Mouse (Mus musculus) embryonic facial prominence, embryonic 11.5 days (tissue): ENCODE results near the gene Ppp3ca. TPM values are rescaled to one million over a fixed set of nuclear protein-coding genes. Genes with fewer than 3 reads are reported as not detected.
A peak's percentile ranks its signal among the peaks of the same experiment; 100 is the strongest.

Experiments
- ATAC-seq: fragments of 200-750 bp; cut with Nextera tagmentation; replicated peaks from 2 replicates; pipeline ENCODE4 v1.8.0; 2017; ENCODE audit warnings: low read depth; ENCODE audit not compliant: insufficient number of reproducible peaks, low FRiP score, low TSS enrichment
- DNase-seq: peaks from one replicate; pipeline ENCODE4 v3.0.0-alpha.2; 2015; ENCODE audit warnings: low spot score
- H3K27ac ChIP-seq: fragments of 300-500 bp; sonication (generic); replicated peaks from 2 replicates; pipeline ENCODE4 v1.5.1; 2014; ENCODE audit warnings: mild to moderate bottlenecking, low read depth, low read length, control low read depth
- H3K27me3 ChIP-seq: fragments of 300-500 bp; sonication (generic); 2 replicates; pipeline ENCODE4 v1.6.1; 2014; ENCODE audit warnings: mild to moderate bottlenecking, low read length, moderate library complexity, mixed read lengths; ENCODE audit not compliant: control insufficient read depth, insufficient read depth
- H3K36me3 ChIP-seq: fragments of 300-500 bp; sonication (generic); replicated peaks from 2 replicates; pipeline ENCODE4 v1.6.1; 2014; ENCODE audit warnings: low read depth, mild to moderate bottlenecking, low read length, moderate library complexity, mixed read lengths; ENCODE audit not compliant: control insufficient read depth, insufficient read depth
- H3K4me1 ChIP-seq: fragments of 300-500 bp; sonication (generic); 2 replicates; pipeline ENCODE4 v1.6.1; 2014; ENCODE audit warnings: low read length, mixed read lengths; ENCODE audit not compliant: control insufficient read depth, insufficient read depth
- H3K4me2 ChIP-seq: fragments of 300-500 bp; sonication (generic); 2 replicates; pipeline ENCODE4 v1.6.1; 2014; ENCODE audit warnings: low read depth, mild to moderate bottlenecking, control low read depth, low read length, moderate library complexity
- H3K4me3 ChIP-seq: fragments of 300-500 bp; sonication (generic); 2 replicates; pipeline ENCODE4 v1.5.1; 2014; ENCODE audit warnings: low read depth, low read length, control low read depth
- H3K9ac ChIP-seq: fragments of 300-500 bp; sonication (generic); replicated peaks from 2 replicates; pipeline ENCODE4 v1.6.1; 2014; ENCODE audit warnings: mild to moderate bottlenecking, control low read depth, low read length
- H3K9me3 ChIP-seq: fragments of 300-500 bp; sonication (generic); replicated peaks from 2 replicates; pipeline ENCODE4 v1.6.1; 2016; ENCODE audit warnings: mild to moderate bottlenecking, low read length, inconsistent platforms, mixed read lengths; ENCODE audit not compliant: control insufficient read depth
- WGBS: fragments of 180-500 bp; shearing (Covaris S2); extraction: QIAGEN DNeasy Blood & Tissue Kit; methylation state at CpG from one replicate; pipeline ENCODE4 v1.1.7; 2014; 5-methylcytosine and 5-hydroxymethylcytosine counted together
- polyA plus RNA-seq: library from polyadenylated mRNA; unstranded; fragments of >200 nt; fragmentation: Nextera tagmentation; extraction: Ambion mirVana; gene quantifications from 2 replicates; pipeline ENCODE4 v1.2.1, GENCODE M21; 2014

The Ppp3ca gene
- polyA plus RNA-seq, 1 experiment from 2014 or later = 57.4 TPM

DNA sequence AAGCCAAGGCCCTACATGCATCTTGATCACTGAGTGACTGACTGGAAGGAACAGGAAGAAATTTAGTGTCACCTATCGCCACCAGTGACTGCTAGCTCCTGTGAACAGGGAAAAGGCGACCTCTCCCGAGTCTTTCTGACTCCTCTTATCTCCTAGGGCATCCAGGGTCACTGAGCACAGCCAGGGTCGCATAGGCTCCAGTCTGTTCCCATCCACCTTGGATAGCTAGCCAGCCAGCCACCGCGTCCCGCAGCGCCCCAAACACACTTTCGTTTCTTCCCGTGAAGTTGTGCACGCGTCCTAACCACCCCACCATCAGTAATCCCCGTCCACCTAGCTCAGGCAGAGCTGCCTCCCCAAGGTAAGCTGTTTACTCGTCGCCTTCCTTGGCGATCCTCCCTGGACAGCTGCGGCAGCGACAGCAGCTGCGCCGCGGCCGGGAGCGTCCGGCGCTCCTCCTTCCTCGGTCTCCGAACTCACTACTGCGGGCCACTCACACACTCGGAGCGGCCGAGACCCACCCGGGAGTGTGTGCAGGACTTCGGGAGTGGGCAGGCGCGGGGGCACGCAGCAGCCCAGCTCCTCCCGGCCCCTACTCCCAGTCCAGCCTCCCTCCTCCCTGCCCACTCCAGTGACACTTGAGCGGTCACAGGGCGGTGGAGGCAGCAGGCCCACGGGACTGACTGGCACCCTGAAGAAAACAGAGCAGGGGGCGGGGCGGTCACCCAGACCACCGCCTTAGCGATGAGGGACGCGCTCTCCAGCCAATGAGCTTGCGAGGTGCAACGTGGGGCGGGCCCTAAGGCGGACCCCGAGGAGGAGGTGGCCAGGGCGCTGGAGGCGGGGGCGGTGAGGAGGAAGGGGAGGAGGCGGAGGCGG lies 454 bp upstream of the Ppp3ca start:
- peak overlapping the region; percentile 58; the same call in 1 of the 2 replicates for H3K27ac ChIP-seq
- no peaks in the 10 kb centered on the region for H3K36me3 ChIP-seq
- H3K27me3 ChIP-seq = no peaks in the 10 kb centered on the region
- no peaks in the 10 kb centered on the region for H3K9me3 ChIP-seq
- H3K4me1 ChIP-seq = no peaks in the 10 kb centered on the region
- under 1% methylated on average over 50 of the region's 56 CpGs for WGBS
- peak overlapping the region; percentile 90 for H3K4me3 ChIP-seq
- peak overlapping the region; percentile 82 for H3K9ac ChIP-seq
- ATAC-seq = peak; percentile 97
- H3K4me2 ChIP-seq = peak overlapping the region; percentile 64
- peak; percentile 97 for DNase-seq

DNA sequence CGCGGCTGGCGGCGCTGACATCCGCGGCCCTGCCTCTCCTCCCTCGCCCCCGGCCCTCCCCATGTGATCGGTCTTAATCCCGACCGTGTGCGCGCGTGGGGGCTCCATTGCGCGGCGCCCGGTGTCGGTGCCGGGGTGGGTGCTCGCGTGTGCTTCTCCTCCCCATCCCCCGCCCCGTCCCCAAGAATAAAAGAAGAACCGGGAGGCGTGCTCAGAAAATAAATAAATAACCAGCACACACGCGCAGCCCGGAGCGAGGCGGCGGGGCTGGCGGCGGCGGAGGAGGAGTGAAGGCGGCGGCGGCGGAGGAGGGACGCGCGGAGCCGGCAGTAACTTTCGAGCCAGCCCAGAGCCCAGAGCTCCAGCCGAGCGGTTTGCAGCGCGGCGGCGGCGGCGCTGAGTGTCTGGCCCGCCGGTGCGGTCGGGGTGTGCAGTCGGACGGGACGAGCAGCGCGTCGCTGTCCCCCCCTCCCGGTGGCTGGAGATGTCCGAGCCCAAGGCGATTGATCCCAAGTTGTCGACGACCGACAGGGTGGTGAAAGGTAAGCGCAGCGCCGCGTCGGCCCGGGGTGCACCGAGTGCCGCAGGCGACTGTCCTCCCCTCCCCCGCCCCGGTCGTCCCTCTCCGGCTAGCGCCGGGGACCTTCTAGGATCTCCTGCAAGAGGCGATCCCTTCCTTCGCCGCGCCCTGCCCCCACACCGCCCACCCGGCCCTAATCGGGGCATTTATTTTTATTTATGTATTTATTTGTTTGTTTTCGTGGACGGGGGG lies 622 bp downstream of the Ppp3ca start:
- peak; percentile 68 for DNase-seq
- Histone ChIP-seq H3K4me3 (peak overlapping the region; percentile 90), H3K4me2 (peak overlapping the region; percentile 81), H3K9me3 (no peaks in the 10 kb centered on the region), H3K4me1 (no peaks in the 10 kb centered on the region), H3K27me3 (no peaks in the 10 kb centered on the region), H3K9ac (peak overlapping the region; percentile 82), H3K36me3 (no peaks in the 10 kb centered on the region), H3K27ac (peak overlapping the region; percentile 82)
- peak; percentile 55 for ATAC-seq
- WGBS = under 1% methylated on average over 85 of the region's 92 CpGs

DNA sequence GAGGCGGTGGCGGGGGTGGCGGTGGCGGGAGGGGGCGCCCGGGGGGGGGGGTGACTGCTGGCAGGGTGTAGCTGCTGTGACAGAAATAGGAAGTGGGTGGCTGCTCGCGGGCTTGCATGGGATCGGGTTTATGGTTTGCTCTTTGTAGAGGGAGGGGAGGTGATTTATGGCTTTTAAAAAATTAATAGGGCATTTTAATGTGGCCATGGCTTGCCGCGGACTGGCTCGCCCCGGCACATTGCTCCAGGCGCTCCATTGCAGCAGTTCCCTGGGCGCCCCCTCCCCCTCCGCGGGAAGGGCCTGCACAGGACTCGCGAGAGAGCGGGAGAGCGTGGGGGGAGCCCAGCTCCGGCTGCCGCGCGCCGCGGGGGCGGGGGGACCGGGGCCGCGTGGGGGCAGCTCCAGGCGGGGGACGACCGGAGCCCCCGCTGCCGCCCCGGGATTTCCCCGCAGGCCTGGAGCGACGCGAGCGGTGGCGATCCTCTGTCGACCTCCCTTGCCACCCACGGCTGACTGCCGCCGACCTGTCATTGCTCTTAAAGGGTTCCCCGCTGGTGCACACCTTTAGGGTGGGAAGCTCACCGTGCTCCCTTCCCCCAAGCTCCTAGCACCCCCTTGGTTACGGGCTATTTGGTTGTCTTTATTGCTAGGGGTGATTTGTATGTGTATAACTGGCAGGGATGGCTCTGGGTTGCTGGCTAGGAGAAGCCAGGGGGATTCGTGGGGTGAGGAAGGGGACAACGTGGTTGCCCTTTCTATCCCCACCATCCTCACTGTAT lies 1.4 kb downstream of the Ppp3ca start:
- no peaks in the 10 kb centered on the region for H3K4me1 ChIP-seq
- H3K27ac ChIP-seq = peak overlapping the region; percentile 82
- WGBS = under 1% methylated on average over 35 of the region's 52 CpGs
- H3K36me3 ChIP-seq = no peaks in the 10 kb centered on the region
- no peak for ATAC-seq
- DNase-seq = peak; percentile 74
- H3K27me3 ChIP-seq = no peaks in the 10 kb centered on the region
- peak overlapping the region; percentile 90 for H3K4me3 ChIP-seq
- H3K9me3 ChIP-seq = no peaks in the 10 kb centered on the region
- peak overlapping the region; percentile 81 for H3K4me2 ChIP-seq
- peak overlapping the region; percentile 82 for H3K9ac ChIP-seq

DNA sequence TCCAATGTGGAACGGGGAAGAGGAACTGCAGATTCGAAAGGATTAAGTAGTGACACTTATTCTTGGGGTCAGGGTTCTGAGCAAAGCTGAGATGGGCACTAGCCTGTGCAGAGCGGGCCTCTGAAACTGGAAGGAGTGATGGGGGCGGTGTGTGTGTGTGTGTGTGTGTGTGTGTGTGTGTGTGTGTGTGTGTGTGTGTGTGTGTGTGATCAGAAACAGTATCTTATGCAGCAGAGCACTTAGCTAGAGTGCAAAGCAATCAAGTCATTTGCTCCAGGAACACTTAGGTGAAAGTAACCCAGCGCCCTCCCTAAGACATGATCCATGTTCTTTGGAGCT lies 2.0 kb downstream of the Ppp3ca start:
- Histone ChIP-seq H3K4me3 (peak overlapping the region; percentile 90), H3K4me1 (no peaks in the 10 kb centered on the region), H3K36me3 (no peaks in the 10 kb centered on the region), H3K27me3 (no peaks in the 10 kb centered on the region), H3K9me3 (no peaks in the 10 kb centered on the region), H3K4me2 (peak overlapping the region; percentile 81), H3K27ac (0 out of 2 replicates have a peak overlapping the region, but pooled peaks have one; percentile 82), H3K9ac (peak overlapping the region; percentile 82)
- no peak for ATAC-seq
- peak; percentile 13 for DNase-seq
- 9% methylated on average over 5 of the region's 5 CpGs for WGBS

DNA sequence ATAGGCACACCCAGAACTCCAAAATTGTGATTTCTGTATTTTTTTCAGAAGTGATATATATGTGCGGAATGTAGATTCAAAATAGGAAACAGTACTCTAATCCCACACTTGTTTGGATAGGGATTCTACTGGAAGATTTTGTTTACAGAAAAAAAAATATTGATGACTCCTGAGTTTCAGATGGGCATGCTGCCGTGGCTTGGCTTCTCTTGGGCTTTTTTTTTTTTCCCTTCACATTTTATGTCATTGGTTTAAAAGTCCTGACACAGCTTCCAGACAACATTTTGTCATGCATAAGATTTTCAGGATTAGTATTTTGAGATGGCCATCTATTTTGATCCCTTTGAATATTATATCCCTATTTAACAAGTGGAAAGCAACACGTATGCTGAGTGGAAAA lies 2.9 kb downstream of the Ppp3ca start:
- H3K27ac ChIP-seq = no peak overlapping the region
- H3K36me3 ChIP-seq = no peaks in the 10 kb centered on the region
- no peak overlapping the region for H3K9ac ChIP-seq
- no peak overlapping the region for H3K4me3 ChIP-seq
- 79% methylated on average over 3 of the region's 3 CpGs for WGBS
- no peaks in the 10 kb centered on the region for H3K9me3 ChIP-seq
- DNase-seq (no peak), ATAC-seq (no peak)
- no peak overlapping the region for H3K4me2 ChIP-seq
- no peaks in the 10 kb centered on the region for H3K27me3 ChIP-seq
- H3K4me1 ChIP-seq = no peaks in the 10 kb centered on the region

DNA sequence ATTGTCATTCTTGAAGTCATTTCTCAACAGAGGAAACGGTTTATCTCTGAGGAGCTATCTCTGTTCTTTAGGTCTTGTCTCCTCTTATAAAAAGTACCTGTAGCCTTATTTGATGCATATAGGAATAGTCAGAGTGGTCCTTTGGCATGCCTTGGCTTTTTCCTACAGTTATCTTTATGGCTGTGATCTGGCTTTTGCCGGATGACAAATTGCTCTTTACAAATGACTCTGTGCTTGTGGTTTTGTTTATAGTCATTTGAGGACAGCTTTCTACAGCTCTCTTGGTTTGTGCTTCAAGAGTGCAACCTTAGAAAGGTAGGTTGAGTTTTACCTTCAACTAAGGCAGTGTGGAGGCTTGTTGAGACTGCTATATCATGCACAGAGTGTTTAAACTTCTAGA lies 3.4 kb downstream of the Ppp3ca start:
- DNase-seq (no peak), ATAC-seq (no peak)
- H3K27me3 ChIP-seq = no peaks in the 10 kb centered on the region
- H3K9me3 ChIP-seq = no peaks in the 10 kb centered on the region
- H3K27ac ChIP-seq = no peak overlapping the region
- H3K9ac ChIP-seq = no peak overlapping the region
- 77% methylated on average over 2 of the region's 2 CpGs for WGBS
- no peaks in the 10 kb centered on the region for H3K4me1 ChIP-seq
- no peak overlapping the region for H3K4me3 ChIP-seq
- H3K4me2 ChIP-seq = no peak overlapping the region
- no peaks in the 10 kb centered on the region for H3K36me3 ChIP-seq

DNA sequence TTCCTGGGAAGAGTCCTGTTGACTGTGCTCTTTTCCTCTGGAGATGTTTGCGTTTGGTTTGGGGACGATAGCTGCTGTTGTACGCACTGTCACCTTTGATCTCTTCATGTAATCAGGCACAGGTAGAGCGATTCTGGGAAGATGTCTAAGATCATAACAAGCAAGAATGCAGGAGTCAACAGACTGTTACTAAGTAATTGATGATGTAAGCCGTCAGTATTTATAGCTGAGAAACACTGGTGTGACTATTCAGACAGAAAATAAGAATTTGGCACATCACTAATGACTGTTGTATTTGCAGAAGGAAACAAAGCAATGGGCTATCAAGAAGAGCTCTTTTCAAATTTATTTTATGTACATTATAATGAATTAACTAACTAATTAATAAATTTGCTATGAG lies 4.6 kb downstream of the Ppp3ca start:
- no peak for DNase-seq
- Histone ChIP-seq H3K4me2 (no peak overlapping the region), H3K9ac (no peak overlapping the region), H3K36me3 (no peaks in the 10 kb centered on the region), H3K27ac (no peak overlapping the region), H3K27me3 (no peaks in the 10 kb centered on the region), H3K4me1 (no peaks in the 10 kb centered on the region), H3K4me3 (no peak overlapping the region), H3K9me3 (no peaks in the 10 kb centered on the region)
- 80% methylated on average over 5 of the region's 5 CpGs for WGBS
- no peak for ATAC-seq
